Mouse (Mus musculus) lung, embryonic 14.5 days (tissue): ENCODE results near the gene Cops3. TPM values are rescaled to one million over a fixed set of nuclear protein-coding genes. Genes with fewer than 3 reads are reported as not detected.

Experiments used
- ATAC-seq: fragments of 200-750 bp; cut with Nextera tagmentation; 2 replicates; pipeline ENCODE4 v1.8.0; 2017; ENCODE audit warnings: mild to moderate bottlenecking, moderate TSS enrichment, moderate library complexity; ENCODE audit not compliant: insufficient read depth
- DNase-seq: peaks from one replicate; pipeline ENCODE4 v3.0.0-alpha.2; 2015
- H3K27ac ChIP-seq: fragments of 300-500 bp; sonication (generic); 2 replicates; pipeline ENCODE4 v1.5.1; 2014; ENCODE audit warnings: low read depth, mild to moderate bottlenecking, moderate library complexity
- H3K27me3 ChIP-seq: fragments of 300-500 bp; sonication (generic); 2 replicates; pipeline ENCODE4 v1.6.1; 2014; ENCODE audit warnings: low read length, control low read depth; ENCODE audit not compliant: insufficient read depth
- H3K36me3 ChIP-seq: fragments of 300-500 bp; sonication (generic); 2 replicates; pipeline ENCODE4 v1.6.1; 2014; ENCODE audit warnings: control low read depth; ENCODE audit not compliant: insufficient read depth
- H3K4me1 ChIP-seq: fragments of 300-500 bp; sonication (generic); 2 replicates; pipeline ENCODE4 v1.6.1; 2014; ENCODE audit warnings: antibody characterized with exemption, control low read depth; ENCODE audit not compliant: insufficient read depth
- H3K4me2 ChIP-seq: fragments of 300-500 bp; sonication (generic); 2 replicates; pipeline ENCODE4 v1.6.1; 2014; ENCODE audit warnings: mild to moderate bottlenecking
- H3K4me3 ChIP-seq: fragments of 300-500 bp; sonication (generic); 2 replicates; pipeline ENCODE4 v1.5.1; 2014; ENCODE audit warnings: low read depth, low read length
- H3K9ac ChIP-seq: fragments of 300-500 bp; sonication (generic); 2 replicates; pipeline ENCODE4 v1.6.1; 2014
- H3K9me3 ChIP-seq: fragments of 300-500 bp; sonication (generic); 2 replicates; pipeline ENCODE4 v1.6.1; 2016; ENCODE audit warnings: low read depth, low read length, control low read depth
- CTCF ChIP-seq: IDR thresholded peaks from 2 replicates; pipeline ENCODE4 v1.5.1; 2016; ENCODE audit warnings: antibody characterized with exemption, low read depth
- WGBS: fragments of 180-500 bp; shearing (Covaris S2); extraction: QIAGEN DNeasy Blood & Tissue Kit; methylation state at CpG from one replicate; pipeline ENCODE4 v1.1.7; 2014; 5-methylcytosine and 5-hydroxymethylcytosine counted together
- polyA plus RNA-seq: library from polyadenylated mRNA; unstranded; fragments of >200 nt; fragmentation: Nextera tagmentation; extraction: Ambion mirVana; gene quantifications from 2 replicates; pipeline ENCODE4 v1.2.1, GENCODE M21; 2014

Gene Cops3
- polyA plus RNA-seq, 1 experiment from 2014 or later: 224 TPM

DNA sequence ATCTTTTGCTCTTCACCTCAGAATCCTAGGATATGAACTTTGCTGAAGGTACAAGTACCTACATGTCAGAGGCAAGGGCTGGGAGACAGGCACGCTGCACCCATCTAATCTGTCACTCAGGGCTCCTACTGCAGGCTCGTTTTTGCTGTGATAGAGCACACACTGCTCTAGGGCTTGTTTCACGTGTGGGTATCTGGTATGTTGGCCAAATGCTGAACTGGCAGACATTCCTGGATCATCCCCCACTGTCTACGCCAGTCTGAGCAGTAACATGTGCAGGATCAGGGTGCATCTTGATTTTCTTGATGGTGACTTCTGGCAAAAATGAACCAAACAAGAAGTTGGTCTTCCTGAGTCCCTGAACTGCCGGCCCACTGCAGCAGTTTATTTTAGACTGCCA lies 62.4 kb downstream of the Cops3 start:
- no peak for TF ChIP-seq CTCF
- 88% methylated on average over 5 of the region's 5 CpGs for WGBS

DNA sequence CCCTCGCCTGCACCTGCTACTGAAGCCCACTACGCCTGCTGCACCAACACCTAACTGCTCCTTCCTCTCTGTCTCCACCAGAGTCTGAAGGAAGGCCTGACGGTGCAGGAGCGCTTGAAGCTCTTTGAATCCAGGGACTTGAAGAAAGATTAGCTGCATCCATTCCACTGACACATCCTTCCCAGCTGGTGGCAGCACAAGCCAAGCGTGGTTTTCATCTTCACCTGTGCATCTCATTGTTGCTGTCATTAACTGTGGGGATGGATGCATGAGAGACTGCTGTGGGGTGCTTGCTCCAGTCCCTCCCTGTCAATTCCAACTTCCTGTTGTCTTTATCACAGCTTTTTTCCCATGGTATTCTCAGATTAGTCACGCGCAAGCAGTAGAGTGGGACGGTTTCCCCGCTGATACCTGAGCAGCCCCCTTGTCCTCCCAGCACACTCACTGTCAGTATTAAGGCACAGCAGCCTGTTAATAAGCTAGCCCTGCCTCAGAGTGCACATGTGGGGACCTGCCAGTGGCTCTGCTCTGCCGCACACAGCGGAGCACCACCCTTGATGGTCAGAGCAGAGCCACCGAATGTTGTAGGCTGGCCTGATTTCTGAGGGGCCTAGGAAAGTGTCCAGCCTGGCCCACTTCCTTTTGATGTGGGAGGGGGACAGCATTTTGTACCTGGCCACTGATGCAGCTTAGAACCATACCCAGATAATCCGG lies 64.0 kb downstream of the Cops3 start:
- Histone ChIP-seq H3K4me3 (no peak overlapping the region), H3K4me1 (no peaks in the 10 kb centered on the region), H3K27me3 (no peaks in the 10 kb centered on the region), H3K9me3 (no peaks in the 10 kb centered on the region), H3K9ac (no peak overlapping the region), H3K36me3 (peaks cover 79% of the 10 kb centered on the region), H3K27ac (no peak overlapping the region), H3K4me2 (no peak overlapping the region)
- WGBS: 87% methylated on average over 13 of the region's 13 CpGs
- no peak for DNase-seq
- no peak for ATAC-seq
- no peak for TF ChIP-seq CTCF

More for the DNA sequence above, 62.4 kb downstream of the Cops3 start:
- Histone ChIP-seq H3K4me2 (no peak overlapping the region), H3K27ac (no peak overlapping the region), H3K36me3 (peaks cover 62% of the 10 kb centered on the region), H3K4me1 (no peaks in the 10 kb centered on the region), H3K27me3 (no peaks in the 10 kb centered on the region), H3K4me3 (no peak overlapping the region), H3K9me3 (no peaks in the 10 kb centered on the region), H3K9ac (no peak overlapping the region)
- ATAC-seq (no peak), DNase-seq (no peak)

DNA sequence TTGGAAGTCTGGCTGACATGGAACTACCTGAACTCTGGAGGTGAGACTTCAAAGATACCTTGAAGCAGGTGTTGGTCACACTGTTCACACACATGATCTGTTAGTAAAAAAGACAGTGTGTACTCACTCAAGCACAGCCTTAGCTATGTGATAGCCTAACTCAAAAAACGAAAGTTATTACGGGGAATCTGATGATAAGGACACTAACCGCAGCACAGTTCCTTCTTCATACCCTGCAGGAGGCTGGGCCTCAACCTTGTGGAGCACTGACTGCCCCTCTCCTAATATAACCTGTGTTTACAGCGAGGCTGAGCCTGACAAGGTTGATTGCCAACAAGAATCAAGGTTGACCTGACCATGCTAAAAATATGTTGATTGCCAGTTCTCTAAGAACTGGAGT lies 65.1 kb downstream of the Cops3 start:
- Histone ChIP-seq H3K4me1 (no peaks in the 10 kb centered on the region), H3K9ac (no peak overlapping the region), H3K36me3 (peaks cover 89% of the 10 kb centered on the region), H3K27me3 (no peaks in the 10 kb centered on the region), H3K9me3 (no peaks in the 10 kb centered on the region), H3K27ac (no peak overlapping the region), H3K4me2 (no peak overlapping the region), H3K4me3 (no peak overlapping the region)
- ATAC-seq: no peak
- no peak for DNase-seq
- no peak for TF ChIP-seq CTCF
- WGBS: 89% methylated on average over 4 of the region's 4 CpGs

DNA sequence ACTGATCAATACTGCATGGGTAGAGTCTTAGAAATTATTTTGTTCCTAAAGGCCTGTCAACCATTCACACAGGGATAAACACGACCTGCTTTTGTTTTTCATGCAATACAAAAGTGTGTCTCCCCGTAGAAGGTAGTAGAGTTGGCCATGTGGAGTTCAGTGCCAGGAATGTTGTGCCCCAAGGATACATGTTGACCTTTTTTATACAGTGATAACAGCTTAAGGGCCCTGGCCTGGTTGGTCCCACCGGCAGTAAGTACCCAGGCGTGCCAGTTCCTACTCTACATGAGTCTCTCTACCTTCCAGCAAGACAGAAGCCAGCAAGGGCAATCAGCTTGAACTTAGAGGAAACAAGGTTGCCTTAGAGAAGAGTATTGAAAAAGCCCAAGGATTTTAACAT lies 66.7 kb downstream of the Cops3 start:
- WGBS: 90% methylated on average over 4 of the region's 4 CpGs
- no peaks in the 10 kb centered on the region for H3K4me1 ChIP-seq

DNA sequence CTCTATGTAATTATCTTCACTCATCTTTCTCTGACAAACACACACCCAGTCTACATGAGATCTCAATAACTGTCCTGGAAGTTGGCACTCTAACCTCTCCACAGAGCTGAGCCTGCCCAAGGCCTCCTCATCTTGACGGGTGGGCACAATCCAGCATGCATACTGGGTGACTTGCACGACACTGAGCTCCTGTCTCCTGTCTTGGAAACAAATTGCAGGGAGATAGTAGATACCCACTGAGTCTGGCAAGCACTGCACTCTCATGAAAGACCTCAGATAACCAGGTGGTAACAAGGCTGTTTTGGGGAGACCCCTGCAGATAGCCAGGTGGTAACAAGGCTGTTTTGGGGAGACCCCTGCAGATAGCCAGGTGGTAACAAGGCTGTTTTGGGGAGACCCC lies 67.3 kb downstream of the Cops3 start:
- TF ChIP-seq CTCF: no peak
- DNase-seq: no peak
- H3K27ac ChIP-seq: no peak overlapping the region
- ATAC-seq: no peak
- peaks cover 98% of the 10 kb centered on the region for H3K36me3 ChIP-seq
- H3K27me3 ChIP-seq: no peaks in the 10 kb centered on the region
- no peaks in the 10 kb centered on the region for H3K4me1 ChIP-seq
- H3K9ac ChIP-seq: no peak overlapping the region
- 81% methylated on average over 2 of the region's 2 CpGs for WGBS
- H3K4me3 ChIP-seq: no peak overlapping the region
- no peaks in the 10 kb centered on the region for H3K9me3 ChIP-seq
- no peak overlapping the region for H3K4me2 ChIP-seq

More for the DNA sequence above, 66.7 kb downstream of the Cops3 start:
- Histone ChIP-seq H3K27me3 (no peaks in the 10 kb centered on the region), H3K36me3 (peaks cover 96% of the 10 kb centered on the region), H3K4me3 (no peak overlapping the region), H3K9me3 (no peaks in the 10 kb centered on the region), H3K9ac (no peak overlapping the region), H3K27ac (no peak overlapping the region), H3K4me2 (no peak overlapping the region)
- DNase-seq (no peak), ATAC-seq (no peak)
- TF ChIP-seq CTCF: no peak

DNA sequence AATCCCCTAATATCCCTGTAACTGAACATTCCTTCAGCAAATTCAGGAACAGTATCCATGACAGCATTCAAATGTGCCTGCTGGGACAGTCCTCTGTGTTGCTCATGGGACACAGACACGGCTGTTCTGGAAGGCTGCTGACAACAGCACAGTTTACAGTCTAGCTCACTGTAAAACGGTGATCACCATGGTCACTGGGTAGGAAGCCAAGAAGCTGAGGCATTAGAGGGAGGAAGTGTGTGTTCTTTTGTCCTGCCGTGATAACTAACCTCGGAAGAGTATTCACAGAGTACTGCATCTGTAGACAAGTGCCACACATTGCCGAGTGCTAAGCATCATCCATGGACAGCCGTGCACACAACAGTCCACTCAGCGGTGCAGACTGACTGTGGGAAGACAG lies 68.9 kb downstream of the Cops3 start:
- Histone ChIP-seq H3K4me1 (no peaks in the 10 kb centered on the region), H3K36me3 (peaks cover 98% of the 10 kb centered on the region), H3K9me3 (no peaks in the 10 kb centered on the region), H3K27me3 (no peaks in the 10 kb centered on the region), H3K4me2 (no peak overlapping the region), H3K27ac (no peak overlapping the region), H3K9ac (no peak overlapping the region), H3K4me3 (no peak overlapping the region)
- no peak for DNase-seq
- TF ChIP-seq CTCF: no peak
- no peak for ATAC-seq
- WGBS: 86% methylated on average over 7 of the region's 7 CpGs

DNA sequence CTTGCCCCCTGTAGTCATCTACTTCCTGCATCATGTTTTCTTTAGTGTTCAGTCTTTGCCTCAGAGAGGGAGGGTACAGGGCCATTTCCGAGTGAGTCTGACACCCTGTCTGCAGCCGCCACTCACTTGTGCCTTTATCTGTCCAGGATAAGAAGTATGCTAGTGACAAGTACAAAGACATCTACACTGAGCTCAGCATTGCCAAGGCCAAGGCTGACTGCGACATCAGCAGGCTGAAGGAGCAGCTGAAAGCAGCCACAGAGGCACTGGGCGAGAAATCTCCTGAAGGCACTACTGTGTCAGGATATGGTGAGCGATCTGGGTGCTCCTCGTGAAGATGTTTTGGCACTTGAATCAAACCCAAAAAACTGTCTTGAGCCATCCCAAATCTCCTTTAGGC lies 69.9 kb downstream of the Cops3 start:
- no peak overlapping the region for H3K4me2 ChIP-seq
- DNase-seq (no peak), ATAC-seq (no peak)
- H3K27ac ChIP-seq: no peak overlapping the region
- no peaks in the 10 kb centered on the region for H3K4me1 ChIP-seq
- 76% methylated on average over 6 of the region's 6 CpGs for WGBS
- no peaks in the 10 kb centered on the region for H3K9me3 ChIP-seq
- H3K9ac ChIP-seq: no peak overlapping the region
- no peaks in the 10 kb centered on the region for H3K27me3 ChIP-seq
- no peak for TF ChIP-seq CTCF
- peaks cover 98% of the 10 kb centered on the region for H3K36me3 ChIP-seq
- no peak overlapping the region for H3K4me3 ChIP-seq

DNA sequence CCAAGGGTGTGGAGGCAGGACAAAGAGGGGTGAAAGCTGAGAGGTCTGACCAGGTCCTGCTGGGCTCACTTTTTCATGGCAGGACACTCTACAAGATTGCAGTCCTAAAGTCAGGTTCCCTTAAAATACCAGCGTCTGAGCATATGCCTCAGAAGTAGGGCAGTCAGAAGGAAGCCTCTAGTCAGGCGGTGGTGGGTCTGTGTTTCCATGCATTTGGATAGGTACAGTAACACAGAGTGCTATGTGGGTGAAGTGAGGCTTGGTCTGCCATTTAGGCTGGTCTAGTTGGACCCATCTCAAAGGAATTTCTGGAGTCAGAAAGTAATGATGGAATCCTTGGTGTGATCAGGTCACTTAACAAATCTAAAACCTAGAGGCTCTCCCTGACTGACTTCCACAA lies 70.3 kb downstream of the Cops3 start:
- no peak overlapping the region for H3K9ac ChIP-seq
- no peak overlapping the region for H3K27ac ChIP-seq
- no peaks in the 10 kb centered on the region for H3K4me1 ChIP-seq
- no peak for DNase-seq
- no peak overlapping the region for H3K4me2 ChIP-seq
- no peaks in the 10 kb centered on the region for H3K27me3 ChIP-seq
- no peak for ATAC-seq
- H3K9me3 ChIP-seq: no peaks in the 10 kb centered on the region
- no peak overlapping the region for H3K4me3 ChIP-seq
- H3K36me3 ChIP-seq: peaks cover 98% of the 10 kb centered on the region
- no peak for TF ChIP-seq CTCF
- 81% methylated on average over 2 of the region's 2 CpGs for WGBS

Other genes starting within 250 kb of the Cops3 start
- not detected in 2 replicates for gene Olfr223, start 246.5 kb downstream of the Cops3 start, polyA plus RNA-seq
- 128 and 145 TPM in 2 replicates for gene Mprip, start 178.5 kb downstream of the Cops3 start, polyA plus RNA-seq
- gene Pld6, start 52.2 kb downstream of the Cops3 start, polyA plus RNA-seq: 1.8 and 2.3 TPM in 2 replicates
- 26.1 and 26.2 TPM in 2 replicates for gene Flcn, start 29.8 kb downstream of the Cops3 start, polyA plus RNA-seq
- 35.2 and 35.4 TPM in 2 replicates for gene Nt5m, start 391 bp downstream of the Cops3 start, polyA plus RNA-seq
- gene Med9, start 108.4 kb upstream of the Cops3 start, polyA plus RNA-seq: 48.9 and 50.4 TPM in 2 replicates
- gene Rasd1, start 125.1 kb upstream of the Cops3 start, polyA plus RNA-seq: 1.7 and 2.2 TPM in 2 replicates
- 8.8 and 9.7 TPM in 2 replicates for gene Pemt, start 206.7 kb upstream of the Cops3 start, polyA plus RNA-seq